Mouse (Mus musculus) retina, embryonic 14.5 days (tissue): ENCODE data around the gene 2410002F23Rik.
A peak's percentile ranks its signal among the peaks of the same experiment; 100 is the strongest.
"Not testable (repeated sequence)": the region's sequence is repeated elsewhere in the genome, so short reads cannot be mapped to it uniquely, and the experiment has no call there.

Experiments used
- DNase-seq: peaks from one replicate; pipeline ENCODE4 v3.0.0-alpha.2; 2015; ENCODE audit warnings: low spot score

Gene 2410002F23Rik

DNA sequence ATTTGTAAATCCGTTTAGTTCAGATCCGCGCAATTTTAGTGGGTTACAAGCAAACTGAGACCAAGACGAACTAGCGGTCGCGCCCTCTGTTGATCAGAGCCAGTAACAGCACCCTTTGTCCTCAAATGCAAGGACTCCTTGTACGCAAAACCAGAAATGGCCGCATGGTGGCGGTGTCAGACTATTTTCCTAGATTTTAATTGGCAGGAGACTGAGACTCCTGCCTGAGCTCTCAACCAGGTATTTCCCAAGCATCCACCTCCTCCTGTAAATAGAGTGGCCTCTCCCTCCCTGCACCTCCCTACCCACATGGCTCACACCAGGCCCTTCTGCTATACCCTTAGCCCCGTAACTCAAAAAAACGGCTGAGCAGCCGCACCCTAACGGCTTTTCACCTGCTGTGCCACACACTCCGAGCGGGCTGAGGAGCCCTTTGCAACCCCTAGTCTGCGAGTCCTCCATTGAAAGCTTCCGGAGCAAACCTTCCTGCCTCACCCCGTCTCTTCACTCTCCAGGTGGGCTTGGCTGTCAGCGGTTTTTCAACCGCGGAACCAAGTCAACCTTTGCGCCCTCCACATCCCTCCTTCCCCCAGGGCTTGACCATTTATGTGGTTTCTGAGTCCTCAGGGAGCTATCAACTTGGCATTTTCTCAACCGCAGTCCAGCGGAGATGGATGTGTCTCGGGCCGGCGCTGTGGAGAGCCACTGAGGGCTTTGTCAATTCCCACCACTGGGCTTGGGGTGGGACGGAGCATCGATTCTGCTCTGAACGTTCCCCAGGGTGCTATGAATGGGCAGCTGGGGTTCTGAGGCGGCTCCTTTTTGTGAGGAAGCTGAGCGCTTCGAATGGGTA lies 16.5 kb downstream of the 2410002F23Rik start:
- DNase-seq: peak; percentile 100

DNA sequence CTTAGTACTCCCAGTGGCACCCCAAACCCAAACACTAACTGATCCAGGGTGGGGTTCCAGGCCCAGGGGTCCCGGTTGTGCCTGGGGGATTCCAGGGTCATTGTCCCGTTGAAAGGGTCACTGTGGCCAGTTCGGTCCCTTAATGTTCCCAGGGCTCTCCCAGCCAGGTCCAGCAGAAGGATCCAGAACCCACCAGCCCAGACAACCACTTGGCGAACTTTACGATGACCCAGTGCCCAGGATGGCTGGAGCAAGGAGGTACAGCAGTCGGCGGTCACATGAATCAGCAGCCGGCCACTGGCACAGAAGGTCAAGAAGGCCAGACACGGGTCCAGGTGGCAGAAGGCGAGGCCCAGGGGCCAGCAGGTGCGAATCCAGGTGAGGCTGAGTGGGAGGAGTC lies 21.6 kb downstream of the 2410002F23Rik start:
- no peak for DNase-seq

DNA sequence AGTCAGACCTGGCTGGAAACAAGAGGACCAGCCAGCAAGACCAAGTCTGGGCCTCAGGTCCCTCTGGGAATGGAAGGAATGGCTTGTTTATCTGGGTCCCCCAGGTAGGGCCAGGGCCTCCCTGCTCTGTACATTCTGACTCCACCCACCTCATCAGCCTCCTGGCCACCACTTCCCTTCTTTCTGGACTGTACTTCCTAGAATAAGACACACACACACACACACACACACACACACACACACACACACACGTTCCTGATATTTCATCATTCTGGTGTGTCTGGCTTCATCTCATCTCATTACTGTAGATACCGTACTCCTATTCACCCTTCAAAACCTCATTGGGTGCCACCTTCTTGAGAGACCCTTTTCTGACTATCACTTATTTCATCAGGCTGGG lies 22.9 kb downstream of the 2410002F23Rik start:
- no peak for DNase-seq

DNA sequence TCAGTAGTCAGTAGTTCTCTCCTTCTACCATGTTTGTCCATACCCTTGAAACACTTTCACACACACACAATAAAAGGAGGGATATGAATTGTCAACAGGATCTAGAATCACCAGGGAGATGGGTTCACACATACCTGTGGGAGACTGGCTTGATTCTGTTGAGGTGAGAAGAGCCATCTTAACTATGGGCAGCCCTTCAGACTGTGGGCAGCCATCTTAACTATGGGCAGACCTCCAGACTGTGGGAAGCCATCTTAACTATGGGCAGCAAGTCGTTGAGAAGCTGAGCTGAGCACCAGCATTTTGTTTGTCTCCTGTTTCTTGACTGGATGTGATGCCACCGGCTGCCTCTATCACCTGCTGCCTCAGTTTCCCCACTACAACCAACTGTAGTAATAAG lies 24.8 kb downstream of the 2410002F23Rik start:
- peak; percentile 36 for DNase-seq

DNA sequence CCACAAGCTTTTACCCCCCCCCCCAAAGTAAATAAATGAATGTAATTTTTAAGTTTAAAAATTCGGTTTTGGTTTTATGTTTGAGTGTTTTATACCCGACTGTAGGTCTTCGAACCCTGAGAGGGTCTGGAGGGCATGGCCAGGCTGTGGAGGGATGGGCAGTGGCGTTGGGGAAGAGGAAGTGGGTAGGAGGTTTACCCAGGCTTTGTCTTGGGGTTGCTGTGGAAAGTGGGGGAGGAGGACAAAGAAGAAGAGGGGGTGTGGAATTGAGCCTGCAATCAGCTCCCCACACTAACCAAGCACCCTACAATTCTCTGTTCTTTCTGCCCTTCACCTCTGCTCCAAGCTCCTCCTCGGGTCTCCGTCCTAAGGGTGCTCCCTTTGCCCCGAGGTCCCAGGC lies 26.0 kb downstream of the 2410002F23Rik start:
- DNase-seq: no peak

DNA sequence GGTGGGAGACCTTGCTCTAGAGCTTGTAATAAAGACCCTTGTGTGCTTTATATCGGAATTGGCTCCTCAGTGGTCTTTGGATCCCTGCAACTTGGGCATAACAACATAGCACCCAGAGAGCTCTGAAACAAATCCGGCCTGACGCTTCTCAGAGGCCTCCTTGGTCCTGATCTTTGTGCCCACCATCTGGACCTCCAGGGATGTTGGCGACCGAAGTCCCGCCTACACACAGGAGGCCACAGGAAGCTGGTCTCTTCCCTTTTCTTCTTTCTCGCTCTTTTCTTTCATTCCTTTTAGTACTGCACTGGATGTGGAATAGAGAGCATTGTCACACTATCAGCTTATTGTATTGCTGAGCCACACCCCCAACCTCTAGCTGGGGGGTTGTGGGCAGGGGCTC lies 26.9 kb downstream of the 2410002F23Rik start:
- DNase-seq: no peak

DNA sequence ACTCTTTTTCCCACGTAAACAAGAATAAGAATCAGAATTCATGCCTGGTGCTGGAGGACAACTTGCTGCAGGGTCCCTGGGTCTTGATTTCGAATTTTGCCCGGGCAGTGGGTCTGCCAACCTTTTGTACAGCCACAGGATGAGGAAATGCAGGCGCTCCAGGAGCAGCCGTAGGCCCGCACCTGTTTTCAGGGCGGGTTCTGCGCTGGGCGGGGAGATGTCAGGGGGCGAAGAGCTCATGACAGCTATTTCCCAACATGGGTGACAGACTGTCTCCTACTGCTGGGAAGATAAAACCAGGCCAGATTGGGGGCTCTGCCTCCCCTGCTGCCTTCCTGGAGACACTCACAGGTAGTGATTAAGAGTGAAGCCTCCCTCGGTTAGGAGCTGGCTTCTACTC lies 27.6 kb downstream of the 2410002F23Rik start:
- no peak for DNase-seq

DNA sequence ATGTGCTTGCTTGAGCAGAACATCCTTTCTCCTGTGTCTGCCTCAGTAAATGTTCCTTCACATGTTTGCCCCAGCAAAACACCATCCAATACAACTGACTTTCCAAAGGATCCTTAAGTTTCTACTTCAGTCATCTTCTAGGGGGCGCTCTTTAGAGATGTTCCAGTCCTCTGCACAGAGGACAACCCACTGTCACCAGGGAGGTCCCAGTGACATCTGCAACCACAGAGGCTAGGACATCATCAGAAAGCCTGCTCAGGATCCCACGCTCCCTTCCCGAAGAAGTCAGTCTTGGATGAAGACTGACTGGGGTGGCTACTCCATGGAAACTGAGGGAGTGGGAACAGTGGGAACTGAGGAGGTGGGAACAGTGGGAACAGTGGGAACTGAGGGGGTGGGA lies 29.0 kb downstream of the 2410002F23Rik start:
- DNase-seq: no peak

DNA sequence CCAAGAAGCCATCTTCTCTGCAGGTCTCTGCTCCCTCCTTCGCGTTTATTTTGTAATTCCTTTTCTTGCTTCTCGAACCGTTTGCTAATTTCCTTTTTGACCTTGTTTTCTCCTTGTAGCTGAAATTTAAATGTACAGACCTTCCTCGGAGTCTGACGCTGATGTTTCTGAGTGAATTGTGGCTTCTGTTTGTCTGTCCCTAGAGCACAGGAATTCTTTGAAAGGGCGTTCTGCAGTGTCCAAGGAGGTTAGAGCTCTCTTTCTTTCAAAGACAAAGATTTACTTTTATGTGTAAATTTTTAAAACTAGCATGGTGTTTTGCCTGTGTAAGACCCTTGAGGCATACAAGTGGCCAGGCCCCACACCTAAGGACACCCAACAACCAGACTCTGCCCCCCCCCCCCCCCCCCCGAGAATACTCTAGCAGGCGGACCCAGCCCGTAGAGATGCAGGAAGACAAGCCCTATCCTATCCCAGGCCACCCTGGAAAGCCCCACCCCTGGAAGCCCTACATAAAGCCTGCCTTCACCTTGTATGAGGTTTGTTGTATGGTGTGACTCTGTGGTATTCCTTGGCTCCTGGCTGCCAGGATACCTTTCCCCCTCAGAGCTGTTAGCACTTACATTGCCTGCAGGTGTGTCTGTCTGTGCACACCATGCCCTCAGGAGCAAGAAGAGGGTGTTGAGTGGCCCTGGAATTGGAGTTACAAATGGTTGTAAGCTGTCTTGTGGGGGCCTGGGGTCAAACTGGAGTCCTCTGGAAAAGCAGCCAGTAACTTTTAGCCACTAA lies 30.1 kb downstream of the 2410002F23Rik start:
- DNase-seq: no peak

DNA sequence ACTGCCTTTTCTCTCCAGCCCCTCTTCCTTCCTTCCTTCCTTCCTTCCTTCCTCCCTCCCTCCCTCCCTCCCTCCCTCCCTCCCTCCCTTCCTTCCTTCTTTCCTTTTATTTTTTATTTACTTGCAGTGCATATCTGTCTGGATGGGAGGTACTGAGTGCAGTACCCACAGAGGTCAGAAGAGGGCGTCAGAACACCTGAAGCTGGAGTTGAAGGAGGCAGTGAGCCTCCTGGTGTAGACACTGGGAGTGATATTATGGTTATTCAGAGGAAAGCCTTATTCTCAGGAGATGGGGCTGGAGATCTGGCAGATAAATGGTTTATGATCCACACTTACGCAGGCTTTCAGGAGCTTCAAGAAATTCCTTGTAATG lies 30.7 kb downstream of the 2410002F23Rik start:
- peak; percentile 56 for DNase-seq

DNA sequence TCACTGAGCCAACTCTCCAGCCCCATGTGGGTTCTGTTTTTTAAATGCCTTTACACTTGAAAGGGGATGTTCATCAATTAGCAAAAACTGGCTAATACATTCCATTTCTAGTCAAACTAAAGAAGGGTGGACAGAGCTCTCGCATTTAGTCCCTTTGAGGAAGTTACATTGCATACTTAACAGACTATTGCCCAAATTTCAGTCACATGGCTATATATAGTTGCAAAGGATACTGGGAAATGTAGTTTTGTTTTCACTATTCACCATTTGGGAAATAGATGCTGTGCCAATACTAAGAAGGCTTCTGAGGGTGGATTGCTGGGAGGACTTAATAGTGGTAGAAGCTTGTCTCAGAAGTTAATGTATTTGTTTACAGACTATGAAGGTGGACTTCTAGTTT lies 34.4 kb downstream of the 2410002F23Rik start:
- DNase-seq: no peak

DNA sequence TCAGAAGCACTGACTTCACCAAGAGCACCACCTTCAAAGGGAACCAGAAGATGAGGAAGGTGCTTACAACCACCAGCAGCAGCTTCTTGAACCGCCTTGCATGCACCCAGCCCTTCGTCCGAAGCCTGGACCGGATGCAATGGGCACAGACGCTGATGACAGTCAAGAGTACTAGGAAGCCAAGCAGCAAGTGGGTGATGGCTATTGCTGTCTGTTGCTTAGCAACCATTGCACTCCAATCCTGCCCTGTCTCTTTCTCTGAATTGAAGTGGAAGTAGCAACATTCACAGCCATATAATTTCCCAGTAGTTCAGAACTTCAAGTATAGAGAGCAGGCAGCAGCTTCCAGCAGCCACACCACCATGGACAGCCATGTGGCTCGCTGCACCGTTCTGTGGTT lies 35.1 kb downstream of the 2410002F23Rik start:
- no peak for DNase-seq

DNA sequence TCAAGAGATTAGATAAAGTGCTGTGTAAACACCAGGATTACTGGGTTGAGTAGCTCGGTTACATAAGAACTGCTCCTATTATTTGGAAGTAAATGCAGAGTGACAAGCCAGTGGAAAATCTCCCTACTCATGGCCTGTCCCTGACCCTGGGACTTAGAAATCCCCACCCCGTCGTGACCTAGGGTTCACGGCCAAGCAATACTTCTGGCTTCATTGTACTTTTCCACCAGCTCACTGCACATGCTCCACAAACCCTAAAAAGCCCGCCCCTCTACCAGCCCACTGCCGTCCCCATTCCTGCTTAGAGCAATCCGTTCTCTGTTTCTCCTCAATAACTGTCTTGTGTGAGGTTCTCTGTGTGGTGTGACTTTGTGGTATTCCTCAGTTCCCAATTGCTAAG lies 41.2 kb downstream of the 2410002F23Rik start:
- DNase-seq: no peak

DNA sequence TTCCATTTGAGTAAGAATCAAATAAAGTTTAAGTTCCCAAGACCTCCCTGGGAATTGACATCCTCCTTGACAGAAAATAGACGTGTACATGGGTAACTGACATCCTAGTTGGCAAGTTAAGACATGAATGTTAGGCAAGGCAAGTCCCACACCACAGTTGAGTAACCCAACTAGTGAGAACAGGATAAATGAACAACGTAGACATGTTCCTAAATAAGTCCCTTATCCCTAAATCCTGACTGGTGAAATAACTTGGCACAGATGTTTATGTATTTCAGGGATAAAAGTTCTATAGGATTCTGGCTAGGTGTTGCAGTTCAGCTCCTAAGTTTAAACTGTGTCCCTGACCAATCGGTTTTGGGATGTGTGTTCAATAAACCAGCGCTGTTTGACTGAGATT lies 44.5 kb downstream of the 2410002F23Rik start:
- no peak for DNase-seq

DNA sequence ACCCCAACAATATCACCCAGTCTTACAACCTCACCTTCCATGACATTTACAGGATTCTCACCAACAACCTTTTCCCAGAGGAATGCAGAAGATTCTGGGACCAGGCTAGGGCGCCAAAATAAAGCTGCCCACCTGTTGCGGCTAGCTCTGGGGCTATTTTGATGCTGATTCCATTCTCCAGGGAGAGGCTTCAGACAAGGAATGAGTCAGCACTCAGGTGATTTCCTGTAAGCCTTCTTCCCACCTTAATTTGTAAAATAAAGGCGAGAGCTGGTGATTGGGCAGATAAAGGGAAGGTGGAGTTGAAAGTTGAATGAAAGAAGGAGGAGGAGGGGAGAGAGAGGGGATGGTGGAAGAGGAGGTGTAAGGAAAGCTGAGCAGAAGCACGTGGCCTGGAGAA lies 44.9 kb downstream of the 2410002F23Rik start:
- DNase-seq: no peak

DNA sequence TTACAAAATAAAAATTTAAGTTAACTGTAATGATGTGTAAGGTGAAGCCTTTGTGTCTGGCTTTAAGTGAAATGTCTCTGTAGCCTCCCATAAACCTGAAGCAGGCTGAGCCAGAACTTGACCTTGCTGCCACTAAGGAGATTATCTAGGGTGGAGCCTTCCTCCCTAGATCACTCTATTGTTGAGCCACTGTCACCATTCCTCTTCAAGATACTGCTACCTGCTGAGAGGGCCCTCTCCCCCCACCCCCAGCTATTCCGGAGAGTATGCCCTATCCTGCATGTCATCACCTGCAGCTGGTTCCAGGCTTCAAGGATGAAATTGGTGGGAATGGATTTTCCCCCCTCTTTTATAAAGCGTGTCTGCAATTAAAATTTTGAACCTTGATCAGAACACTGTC lies 51.0 kb downstream of the 2410002F23Rik start:
- DNase-seq: not testable (repeated sequence)
